Mouse (Mus musculus) myocyte (in vitro differentiated cells): Measurements from ENCODE around the gene Grid2.

Experiments used
- CEBPB ChIP-seq: IDR thresholded peaks from 2 replicates; pipeline ENCODE4 v1.6.1; 2011; ENCODE audit warnings: mild to moderate bottlenecking, moderate library complexity; ENCODE audit not compliant: poor library complexity, insufficient read depth, severe bottlenecking
- E2F4 ChIP-seq: IDR thresholded peaks from one replicate; pipeline ENCODE4 v1.6.1; 2011; ENCODE audit warnings: mild to moderate bottlenecking, control low read depth, moderate library complexity; ENCODE audit not compliant: insufficient read depth
- MAX ChIP-seq: IDR thresholded peaks from one replicate; pipeline ENCODE4 v1.6.1; 2011; ENCODE audit warnings: low read depth, mild to moderate bottlenecking, control low read depth
- MYOD1 ChIP-seq, 3 experiments: IDR thresholded peaks; one replicate each; pipeline ENCODE4 v1.6.1; 2011; ENCODE audit warnings: control low read depth in 2 of 3, low read depth in 2 of 3, mild to moderate bottlenecking in 2 of 3, moderate library complexity in 1 of 3; ENCODE audit not compliant: insufficient read length in 2 of 3, control insufficient read depth in 1 of 3
- MYOG ChIP-seq, 3 experiments: IDR thresholded peaks; one replicate each; pipeline ENCODE4 v1.6.1; 2011; ENCODE audit warnings: control low read depth in 2 of 3, low read depth in 2 of 3, mild to moderate bottlenecking in 2 of 3; ENCODE audit not compliant: insufficient read length in 2 of 3, control insufficient read depth in 1 of 3, insufficient read depth in 1 of 3
- POLR2A ChIP-seq: IDR thresholded peaks from one replicate; pipeline ENCODE4 v1.6.1; 2011; ENCODE audit warnings: low read depth, mild to moderate bottlenecking, control low read depth, moderate library complexity; ENCODE audit not compliant: insufficient read length
- POLR2AphosphoS2 ChIP-seq: IDR thresholded peaks from one replicate; pipeline ENCODE4 v1.6.1; 2011; ENCODE audit warnings: low read depth, control low read depth; ENCODE audit not compliant: insufficient read length
- REST ChIP-seq: IDR thresholded peaks from one replicate; pipeline ENCODE4 v1.6.1; 2011; ENCODE audit warnings: mild to moderate bottlenecking, control low read depth, moderate library complexity; ENCODE audit not compliant: insufficient read depth, insufficient read length
- TCF12 ChIP-seq: IDR thresholded peaks from one replicate; pipeline ENCODE4 v1.6.1; 2011; ENCODE audit warnings: mild to moderate bottlenecking, control low read depth; ENCODE audit not compliant: poor library complexity, insufficient read depth, severe bottlenecking
- USF1 ChIP-seq: IDR thresholded peaks from one replicate; pipeline ENCODE4 v1.6.1; 2011; ENCODE audit warnings: low read depth, mild to moderate bottlenecking, control low read depth, moderate library complexity

GRCm38 (mm10) chr6:63894714-63895113 lies 639.0 kb downstream of the Grid2 start:
- TF ChIP-seq POLR2AphosphoS2: no peak
- TF ChIP-seq MYOG (IDR thresholded peaks at IDR 0.05; ENCODE audit: control insufficient read depth in 1 of 3, insufficient read depth in 1 of 3, insufficient read length in 2 of 3, low read depth in 2 of 3): no peak
- no peak for TF ChIP-seq MAX
- no peak for TF ChIP-seq POLR2A
- no peak for TF ChIP-seq TCF12
- TF ChIP-seq E2F4: no peak
- TF ChIP-seq MYOD1 (IDR thresholded peaks at IDR 0.05; ENCODE audit: control insufficient read depth in 1 of 3, insufficient read length in 2 of 3, low read depth in 2 of 3): no peak
- TF ChIP-seq REST: no peak
- no peak for TF ChIP-seq USF1
- TF ChIP-seq CEBPB: no peak
